Mouse (Mus musculus): ENCODE data around the gene Art3.

GRCm38 (mm10) chr5:92442914-92443313, 111.3 kb downstream of the Art3 start:
- TF ChIP-seq CTCF (IDR thresholded peaks at IDR 0.05; ENCODE audit: low read depth) (no peak), EP300 (optimal IDR thresholded peaks at IDR 0.05) (no peak)

Data from stomach, postnatal 0 days (tissue).